Mouse (Mus musculus) limb, embryonic 14.5 days (tissue): ENCODE data around the gene Parm1. TPM values are rescaled to one million over a fixed set of nuclear protein-coding genes. Genes with fewer than 3 reads are reported as not detected.

Experiments
- ATAC-seq: fragments of 200-750 bp; cut with Nextera tagmentation; 2 replicates; pipeline ENCODE4 v1.8.0; 2017; ENCODE audit warnings: low read depth, moderate number of reproducible peaks, moderate TSS enrichment; ENCODE audit not compliant: low FRiP score
- DNase-seq: peaks from one replicate; pipeline ENCODE4 v3.0.0-alpha.2; 2015; ENCODE audit warnings: low spot score
- H3K27ac ChIP-seq: fragments of 300-500 bp; sonication (generic); replicated peaks from 2 replicates; pipeline ENCODE4 v1.5.1; 2014; ENCODE audit warnings: low read depth, mild to moderate bottlenecking, low read length, moderate library complexity, mixed read lengths
- H3K27me3 ChIP-seq: fragments of 300-500 bp; sonication (generic); 2 replicates; pipeline ENCODE4 v1.6.1; 2014; ENCODE audit warnings: low read length, mixed read lengths; ENCODE audit not compliant: control insufficient read depth, insufficient read depth
- H3K36me3 ChIP-seq: fragments of 300-500 bp; sonication (generic); 2 replicates; pipeline ENCODE4 v1.6.1; 2014; ENCODE audit warnings: mild to moderate bottlenecking, low read length, moderate library complexity, mixed read lengths; ENCODE audit not compliant: control insufficient read depth, insufficient read depth
- H3K4me1 ChIP-seq: fragments of 300-500 bp; sonication (generic); 2 replicates; pipeline ENCODE4 v1.6.1; 2014; ENCODE audit warnings: antibody characterized with exemption, low read length, mixed read lengths; ENCODE audit not compliant: control insufficient read depth, insufficient read depth
- H3K4me2 ChIP-seq: fragments of 300-500 bp; sonication (generic); replicated peaks from 2 replicates; pipeline ENCODE4 v1.6.1; 2014; ENCODE audit warnings: low read depth, mild to moderate bottlenecking, low read length, moderate library complexity; ENCODE audit not compliant: severe bottlenecking
- H3K4me3 ChIP-seq: fragments of 300-500 bp; sonication (generic); replicated peaks from 2 replicates; pipeline ENCODE4 v1.5.1; 2014; ENCODE audit warnings: low read length
- H3K9ac ChIP-seq: fragments of 300-500 bp; sonication (generic); 2 replicates; pipeline ENCODE4 v1.6.1; 2014; ENCODE audit warnings: mild to moderate bottlenecking, low read depth, low read length, moderate library complexity; ENCODE audit not compliant: severe bottlenecking
- H3K9me3 ChIP-seq: fragments of 300-500 bp; sonication (generic); 2 replicates; pipeline ENCODE4 v1.6.1; 2016; ENCODE audit warnings: low read length; ENCODE audit not compliant: control insufficient read depth
- POLR2A ChIP-seq: fragments of 200-500 bp; IDR thresholded peaks from 2 replicates; pipeline ENCODE4 v1.8.0; 2012; ENCODE audit warnings: inconsistent platforms, mild to moderate bottlenecking, moderate library complexity, borderline replicate concordance; ENCODE audit not compliant: insufficient read depth, insufficient read length; ENCODE audit errors: extremely low read depth
- WGBS: fragments of 180-500 bp; shearing (Covaris S2); extraction: QIAGEN DNeasy Blood & Tissue Kit; methylation state at CpG from one replicate; pipeline ENCODE4 v1.1.7; 2014; 5-methylcytosine and 5-hydroxymethylcytosine counted together
- polyA plus RNA-seq, 2 experiments: library from polyadenylated mRNA; depleted of rRNA in 1 of 2; stranded (reverse) in 1 of 2; unstranded in 1 of 2; fragments of >200 nt; fragmentation: Nextera tagmentation in 1 of 2; extraction: Ambion mirVana in 1 of 2; gene quantifications; 2 replicates each; pipeline versions ENCODE4 v1.2.1 to v1.2.3; 2012 to 2014

The Parm1 gene
- polyA plus RNA-seq, 2 experiments = 20.8 to 27.0 TPM

- no peaks in the 10 kb centered on the region for H3K36me3 ChIP-seq
- H3K9me3 ChIP-seq = no peaks in the 10 kb centered on the region
- no peaks in the 10 kb centered on the region for H3K4me1 ChIP-seq
- H3K9ac ChIP-seq = no peak overlapping the region
- H3K4me2 ChIP-seq = no peak overlapping the region
- ATAC-seq = no peak
- no peak overlapping the region for H3K4me3 ChIP-seq
- no peaks in the 10 kb centered on the region for H3K27me3 ChIP-seq
- H3K27ac ChIP-seq = no peak overlapping the region
- WGBS = 64% methylated on average over 14 of the region's 14 CpGs
- TF ChIP-seq POLR2A = no peak
- DNase-seq = no peak
Observed at GRCm38 (mm10) chr5:91653061-91653915, 135.9 kb downstream of the Parm1 start.

GRCm38 (mm10) chr5:91654331-91655048 is 137.1 kb downstream of the Parm1 start:
- H3K9ac ChIP-seq = no peak overlapping the region
- no peak for ATAC-seq
- H3K9me3 ChIP-seq = no peaks in the 10 kb centered on the region
- H3K27ac ChIP-seq = no peak overlapping the region
- H3K4me2 ChIP-seq = no peak overlapping the region
- no peaks in the 10 kb centered on the region for H3K27me3 ChIP-seq
- 80% methylated on average over 3 of the region's 3 CpGs for WGBS
- DNase-seq = no peak
- no peak for TF ChIP-seq POLR2A
- no peak overlapping the region for H3K4me3 ChIP-seq
- H3K4me1 ChIP-seq = no peaks in the 10 kb centered on the region
- no peaks in the 10 kb centered on the region for H3K36me3 ChIP-seq

GRCm38 (mm10) chr5:91655263-91655662 is 137.8 kb downstream of the Parm1 start:
- DNase-seq (no peak), ATAC-seq (no peak)
- no peaks in the 10 kb centered on the region for H3K36me3 ChIP-seq
- 46% methylated on average over 3 of the region's 3 CpGs for WGBS
- H3K9ac ChIP-seq = no peak overlapping the region
- H3K4me2 ChIP-seq = no peak overlapping the region
- no peak for TF ChIP-seq POLR2A
- no peaks in the 10 kb centered on the region for H3K9me3 ChIP-seq
- H3K4me1 ChIP-seq = no peaks in the 10 kb centered on the region
- no peaks in the 10 kb centered on the region for H3K27me3 ChIP-seq
- H3K27ac ChIP-seq = no peak overlapping the region
- H3K4me3 ChIP-seq = no peak overlapping the region

GRCm38 (mm10) chr5:91662715-91663114 is 145.3 kb downstream of the Parm1 start:
- no peak overlapping the region for H3K9ac ChIP-seq
- no peaks in the 10 kb centered on the region for H3K9me3 ChIP-seq
- no peaks in the 10 kb centered on the region for H3K4me1 ChIP-seq
- H3K27me3 ChIP-seq = no peaks in the 10 kb centered on the region
- H3K27ac ChIP-seq = no peak overlapping the region
- ATAC-seq (no peak), DNase-seq (no peak)
- H3K36me3 ChIP-seq = no peaks in the 10 kb centered on the region
- no peak for TF ChIP-seq POLR2A
- no peak overlapping the region for H3K4me2 ChIP-seq
- 91% methylated on average over 1 of the region's 1 CpGs for WGBS
- H3K4me3 ChIP-seq = no peak overlapping the region

- Histone ChIP-seq H3K4me2 (no peak overlapping the region), H3K4me1 (no peaks in the 10 kb centered on the region), H3K27me3 (no peaks in the 10 kb centered on the region), H3K4me3 (no peak overlapping the region), H3K9ac (no peak overlapping the region), H3K9me3 (no peaks in the 10 kb centered on the region), H3K27ac (no peak overlapping the region), H3K36me3 (no peaks in the 10 kb centered on the region)
- WGBS = 84% methylated on average over 4 of the region's 4 CpGs
- TF ChIP-seq POLR2A = no peak
- ATAC-seq (no peak), DNase-seq (no peak)
Observed at GRCm38 (mm10) chr5:91667127-91667526, 149.7 kb downstream of the Parm1 start.
